Mouse (Mus musculus): Measurements from ENCODE around the gene Tppp.

DNA sequence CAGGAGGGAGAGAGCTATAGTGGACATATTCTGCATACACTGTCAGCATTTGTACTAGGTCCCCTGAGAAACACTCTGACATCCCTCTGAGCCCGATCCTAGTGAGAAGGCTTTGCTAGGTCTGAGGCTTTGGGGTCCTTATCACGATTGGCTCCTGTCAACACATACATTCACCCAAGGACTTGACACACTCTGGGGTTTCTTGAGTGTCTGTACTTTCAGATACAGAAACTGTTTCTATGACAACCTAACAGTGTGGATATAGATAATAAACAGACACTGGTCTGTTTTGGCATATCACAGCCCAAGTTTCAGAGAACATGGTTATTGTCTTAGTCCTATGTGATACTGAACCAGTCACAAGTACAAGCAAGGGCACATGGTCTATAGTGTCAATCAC lies 18.4 kb upstream of the Tppp start:
- TF ChIP-seq CTCF (IDR thresholded peaks at IDR 0.05) (no peak), EP300 (IDR thresholded peaks at IDR 0.05) (no peak)
